Mouse (Mus musculus) left cerebral cortex, adult 9 months (tissue): Measurements from ENCODE around the gene Psg19.
A peak's percentile ranks its signal among the peaks of the same experiment; 100 is the strongest.
"Not testable (repeated sequence)": the region's sequence is repeated elsewhere in the genome, so short reads cannot be mapped to it uniquely, and the experiment has no call there.

ENCODE experiments used
- DNase-seq, 2 experiments: peaks; one replicate each; pipeline ENCODE4 v3.0.0; 2022; ENCODE audit warnings: low spot score in 2 of 2

Gene Psg19

GRCm38 (mm10) chr7:18798420-18798819 lies at the start of gene Psg19:
TSS of gene Psg19 (minus strand) at chr7:18798520.
- no peak for DNase-seq

GRCm38 (mm10) chr7:18844811-18845210 lies 46.5 kb upstream of the Psg19 start:
- no peak for DNase-seq

- no peak for DNase-seq
These were observed 42.9 kb upstream of the Psg19 start for GRCm38 (mm10) chr7:18841174-18841567.

- peak; percentile 1 to 7 for DNase-seq
These were observed 42.3 kb upstream of the Psg19 start for GRCm38 (mm10) chr7:18840386-18841173.

- DNase-seq: no peak
These were observed 41.5 kb upstream of the Psg19 start, which contains the start of gene Mill2 for GRCm38 (mm10) chr7:18839865-18840264. TSS of gene Mill2 (plus strand) at chr7:18839966.

- DNase-seq: no peak
These were observed 34.0 kb upstream of the Psg19 start for GRCm38 (mm10) chr7:18832298-18832697.

- DNase-seq: no peak
These were observed 31.2 kb upstream of the Psg19 start for GRCm38 (mm10) chr7:18829545-18829944.

GRCm38 (mm10) chr7:18828592-18828991 lies 30.3 kb upstream of the Psg19 start:
- DNase-seq: no peak

- DNase-seq: no peak
These were observed 29.6 kb upstream of the Psg19 start for GRCm38 (mm10) chr7:18827792-18828546.

- no peak for DNase-seq
These were observed 23.2 kb upstream of the Psg19 start, which contains the start of gene Psg17 for GRCm38 (mm10) chr7:18821507-18821906. TSS of gene Psg17 (minus strand) at chr7:18821607.

GRCm38 (mm10) chr7:18818301-18818700 lies 20.0 kb upstream of the Psg19 start:
- DNase-seq: no peak

GRCm38 (mm10) chr7:18803526-18803925 lies 5.2 kb upstream of the Psg19 start:
- DNase-seq: no peak

- no peak for DNase-seq
These were observed 809 bp upstream of the Psg19 start for GRCm38 (mm10) chr7:18799129-18799528.

- DNase-seq: not testable (repeated sequence)
These were observed 7.6 kb downstream of the Psg19 start for GRCm38 (mm10) chr7:18790671-18791070.

- not testable (repeated sequence) for DNase-seq
These were observed 17.0 kb downstream of the Psg19 start for GRCm38 (mm10) chr7:18781301-18781700.

GRCm38 (mm10) chr7:18779337-18779781 lies 19.0 kb downstream of the Psg19 start:
- DNase-seq: no peak

- not testable (repeated sequence) for DNase-seq
These were observed 35.4 kb downstream of the Psg19 start for GRCm38 (mm10) chr7:18762885-18763284.

- DNase-seq: not testable (repeated sequence)
These were observed 38.2 kb downstream of the Psg19 start for GRCm38 (mm10) chr7:18760152-18760551.

GRCm38 (mm10) chr7:18749896-18750477 lies 48.3 kb downstream of the Psg19 start:
- DNase-seq: peak; percentile 2 to 63

- no peak for DNase-seq
These were observed 49.1 kb downstream of the Psg19 start for GRCm38 (mm10) chr7:18748994-18749895.

- not testable (repeated sequence) for DNase-seq
These were observed 50.9 kb downstream of the Psg19 start for GRCm38 (mm10) chr7:18747420-18747819.
